Mouse (Mus musculus) liver, postnatal 0 days (tissue): Measurements from ENCODE around the gene Vmn1r68. TPM values are rescaled to one million over a fixed set of nuclear protein-coding genes. Genes with fewer than 3 reads are reported as not detected.

ENCODE experiments used
- ATAC-seq: fragments of 200-750 bp; cut with Nextera tagmentation; 2 replicates; pipeline ENCODE4 v1.8.0; 2017; ENCODE audit warnings: mild to moderate bottlenecking, moderate library complexity
- DNase-seq: peaks from one replicate; pipeline ENCODE4 v3.0.0-alpha.2; 2016
- H3K27ac ChIP-seq: fragments of 300-500 bp; sonication (generic); 2 replicates; pipeline ENCODE4 v1.5.1; 2014; ENCODE audit warnings: antibody characterized with exemption, moderate library complexity, mild to moderate bottlenecking, low read depth
- H3K27me3 ChIP-seq: fragments of 300-500 bp; sonication (generic); 2 replicates; pipeline ENCODE4 v1.6.1; 2014; ENCODE audit warnings: low read length, control low read depth, mixed read lengths; ENCODE audit not compliant: insufficient read depth
- H3K36me3 ChIP-seq: fragments of 300-500 bp; sonication (generic); replicated peaks from 2 replicates; pipeline ENCODE4 v1.6.1; 2014; ENCODE audit warnings: mild to moderate bottlenecking, control low read depth, low read length, moderate library complexity, mixed read lengths; ENCODE audit not compliant: insufficient read depth
- H3K4me1 ChIP-seq: fragments of 300-500 bp; sonication (generic); 2 replicates; pipeline ENCODE4 v1.6.1; 2014; ENCODE audit warnings: antibody characterized with exemption, mild to moderate bottlenecking, control low read depth; ENCODE audit not compliant: insufficient read depth
- H3K4me2 ChIP-seq: fragments of 300-500 bp; sonication (generic); 2 replicates; pipeline ENCODE4 v1.6.1; 2014; ENCODE audit warnings: low read depth, mild to moderate bottlenecking, low read length, moderate library complexity, mixed read lengths
- H3K4me3 ChIP-seq: fragments of 300-500 bp; sonication (generic); 2 replicates; pipeline ENCODE4 v1.5.1; 2014; ENCODE audit warnings: low read depth, low read length
- H3K9ac ChIP-seq: fragments of 300-500 bp; sonication (generic); replicated peaks from 2 replicates; pipeline ENCODE4 v1.6.1; 2014; ENCODE audit warnings: mild to moderate bottlenecking, moderate library complexity
- H3K9me3 ChIP-seq: fragments of 300-500 bp; sonication (generic); 2 replicates; pipeline ENCODE4 v1.6.1; 2016; ENCODE audit warnings: mild to moderate bottlenecking, control low read depth, low read length, mixed read lengths
- CTCF ChIP-seq: sonication (generic); IDR thresholded peaks from 2 replicates; pipeline ENCODE4 v1.5.1; 2016; ENCODE audit warnings: antibody characterized with exemption, low read depth
- EP300 ChIP-seq: IDR thresholded peaks from 2 replicates; pipeline ENCODE4 v1.6.1; 2016; ENCODE audit warnings: antibody characterized with exemption, low read depth, mild to moderate bottlenecking
- WGBS: fragments of 180-500 bp; shearing (Covaris S2); extraction: QIAGEN DNeasy Blood & Tissue Kit; methylation state at CpG from one replicate; pipeline ENCODE4 v1.1.7; 2014; ENCODE audit not compliant: insufficient replicate concordance; 5-methylcytosine and 5-hydroxymethylcytosine counted together
- polyA plus RNA-seq: library from polyadenylated mRNA; unstranded; fragments of >200 nt; fragmentation: Nextera tagmentation; extraction: Ambion mirVana; gene quantifications from 2 replicates; pipeline ENCODE4 v1.2.1, GENCODE M21; 2015

Vmn1r68 gene
- polyA plus RNA-seq, result not detected in 2 replicates

GRCm38 (mm10) chr7:10558385-10558784 is at the start of gene Vmn1r68:
TSS of gene Vmn1r68 (minus strand) at chr7:10558485.
- ATAC-seq (no peak), DNase-seq (no peak)
- Histone ChIP-seq H3K36me3 (no peaks in the 10 kb centered on the region), H3K9ac (no peak within 1 kb of the TSS), H3K4me3 (no peak within 1 kb of the TSS), H3K4me2 (no peak within 1 kb of the TSS), H3K27ac (no peak within 1 kb of the TSS), H3K4me1 (no peaks in the 10 kb centered on the region), H3K9me3 (peaks cover 3% of the 10 kb centered on the region; the same call in 1 of the 2 replicates), H3K27me3 (no peaks in the 10 kb centered on the region)
- WGBS, result 66% methylated on average over 2 of the region's 2 CpGs
- TF ChIP-seq EP300, result no peak
- no peak for TF ChIP-seq CTCF

GRCm38 (mm10) chr7:10495578-10495977 is 62.7 kb downstream of the Vmn1r68 start:
- Histone ChIP-seq H3K9me3 (no peaks in the 10 kb centered on the region), H3K4me3 (no peak overlapping the region), H3K9ac (no peak overlapping the region), H3K36me3 (peaks cover 6% of the 10 kb centered on the region; the same call in 1 of the 2 replicates), H3K27ac (no peak overlapping the region), H3K4me2 (0 out of 2 replicates have a peak overlapping the region, but pooled peaks have one; percentile 80), H3K4me1 (peaks cover 10% of the 10 kb centered on the region), H3K27me3 (no peaks in the 10 kb centered on the region)
- ATAC-seq (no peak), DNase-seq (no peak)
- WGBS, result 27% methylated on average over 6 of the region's 6 CpGs
- TF ChIP-seq EP300 (no peak), CTCF (no peak)

GRCm38 (mm10) chr7:10494786-10495521 is 63.3 kb downstream of the Vmn1r68 start, which contains the start of gene Zik1:
TSS of gene Zik1 (minus strand) at chr7:10495394.
- TF ChIP-seq CTCF (no peak), EP300 (no peak)
- no peaks in the 10 kb centered on the region for H3K9me3 ChIP-seq
- H3K4me1 ChIP-seq, result peaks cover 10% of the 10 kb centered on the region
- peak within 1 kb of the TSS; percentile 60 for H3K9ac ChIP-seq
- peak within 1 kb of the TSS; percentile 63 for H3K4me3 ChIP-seq
- DNase-seq (peak; percentile 72), ATAC-seq (peak; percentile 98)
- H3K27me3 ChIP-seq, result no peaks in the 10 kb centered on the region
- WGBS, result 2% methylated on average over 33 of the region's 33 CpGs
- peak within 1 kb of the TSS; percentile 80 for H3K4me2 ChIP-seq
- H3K27ac ChIP-seq, result no peak within 1 kb of the TSS
- H3K36me3 ChIP-seq, result peaks cover 6% of the 10 kb centered on the region; the same call in 1 of the 2 replicates

- WGBS, result 55% methylated on average over 18 of the region's 18 CpGs
- Histone ChIP-seq H3K4me3 (no peak overlapping the region), H3K4me2 (no peak overlapping the region)
These were observed 77.6 kb downstream of the Vmn1r68 start for GRCm38 (mm10) chr7:10480588-10481233.

GRCm38 (mm10) chr7:10479813-10480212 is 78.5 kb downstream of the Vmn1r68 start:
- Histone ChIP-seq H3K4me3 (no peak overlapping the region), H3K4me1 (no peaks in the 10 kb centered on the region), H3K9ac (no peak overlapping the region), H3K9me3 (no peaks in the 10 kb centered on the region), H3K27ac (no peak overlapping the region), H3K4me2 (no peak overlapping the region), H3K27me3 (no peaks in the 10 kb centered on the region), H3K36me3 (no peaks in the 10 kb centered on the region)
- no peak for DNase-seq
- TF ChIP-seq EP300 (no peak), CTCF (no peak)
- no peak for ATAC-seq

More at GRCm38 (mm10) chr7:10480588-10481233, 77.6 kb downstream of the Vmn1r68 start:
- Histone ChIP-seq H3K27me3 (no peaks in the 10 kb centered on the region), H3K4me1 (no peaks in the 10 kb centered on the region), H3K27ac (no peak overlapping the region), H3K9me3 (no peaks in the 10 kb centered on the region), H3K9ac (no peak overlapping the region), H3K36me3 (no peaks in the 10 kb centered on the region)
- DNase-seq, result no peak
- no peak for ATAC-seq
- no peak for TF ChIP-seq CTCF
- no peak for TF ChIP-seq EP300

- no peak overlapping the region for H3K4me3 ChIP-seq
- H3K9me3 ChIP-seq, result no peaks in the 10 kb centered on the region
- no peak overlapping the region for H3K4me2 ChIP-seq
- ATAC-seq (no peak), DNase-seq (no peak)
- H3K27ac ChIP-seq, result no peak overlapping the region
- 60% methylated on average over 3 of the region's 3 CpGs for WGBS
- no peaks in the 10 kb centered on the region for H3K4me1 ChIP-seq
- H3K9ac ChIP-seq, result no peak overlapping the region
- no peaks in the 10 kb centered on the region for H3K27me3 ChIP-seq
- no peaks in the 10 kb centered on the region for H3K36me3 ChIP-seq
- TF ChIP-seq EP300, result no peak
- TF ChIP-seq CTCF, result no peak
These were observed 100.1 kb downstream of the Vmn1r68 start for GRCm38 (mm10) chr7:10458166-10458565.

Other genes with a start within 250 kb of the Vmn1r68 start
- gene Vmn1r67, start 115.2 kb downstream of the Vmn1r68 start, polyA plus RNA-seq, result not detected in 2 replicates
- gene Zik1, start 63.1 kb downstream of the Vmn1r68 start, polyA plus RNA-seq, result 0.59 and 0.86 TPM in 2 replicates
- gene Vmn1r69, start 55.2 kb upstream of the Vmn1r68 start, polyA plus RNA-seq, result not detected in 2 replicates
- not detected in 2 replicates for gene Vmn1r70, start 73.0 kb upstream of the Vmn1r68 start, polyA plus RNA-seq
- not detected in 2 replicates for gene Nlrp4b, start 129.3 kb upstream of the Vmn1r68 start, polyA plus RNA-seq
- gene Vmn1r71, start 195.9 kb upstream of the Vmn1r68 start, polyA plus RNA-seq, result not detected in 2 replicates